Mouse (Mus musculus): ENCODE measurements around the gene Psmb2. TPM values are rescaled to one million over a fixed set of nuclear protein-coding genes. Genes with fewer than 3 reads are reported as not detected.

Psmb2 gene
- polyA plus RNA-seq, 1 experiment from 2014 or later: 588 TPM

- peaks cover 57% of the 10 kb centered on the region for H3K36me3 ChIP-seq (replicated peaks)
- H3K27me3 ChIP-seq (ENCODE audit: poor library complexity, severe bottlenecking): peaks cover under 1% of the 10 kb centered on the region; the same call in 1 of the 2 replicates
- H3K4me3 ChIP-seq: no peak overlapping the region
- no peaks in the 10 kb centered on the region for H3K9me3 ChIP-seq
- DNase-seq (ENCODE audit: extremely low spot score, low spot score): no peak
- peaks cover 63% of the 10 kb centered on the region for H3K4me1 ChIP-seq
- WGBS: 93% methylated on average over 26 of the region's 26 CpGs
- no peak overlapping the region for H3K27ac ChIP-seq
These were observed 72.7 kb downstream of the Psmb2 start for GRCm38 (mm10) chr4:126750046-126750683.

- no peak for DNase-seq (ENCODE audit: extremely low spot score, low spot score)
- Histone ChIP-seq H3K9me3 (no peaks in the 10 kb centered on the region), H3K4me3 (peak overlapping the region; percentile 93), H3K27me3 (ENCODE audit: poor library complexity, severe bottlenecking) (0 out of 2 replicates have a peak, but pooled peaks cover 4% of the 10 kb centered on the region), H3K4me1 (peaks cover 62% of the 10 kb centered on the region), H3K36me3 (replicated peaks) (peaks cover 48% of the 10 kb centered on the region), H3K27ac (no peak overlapping the region)
- WGBS: 82% methylated on average over 8 of the region's 8 CpGs
These were observed 73.6 kb downstream of the Psmb2 start for GRCm38 (mm10) chr4:126750863-126751555.

GRCm38 (mm10) chr4:126751556-126752023 is 74.2 kb downstream of the Psmb2 start:
- 51% methylated on average over 10 of the region's 10 CpGs for WGBS
- no peak for DNase-seq (ENCODE audit: extremely low spot score, low spot score)
- Histone ChIP-seq H3K4me3 (peak overlapping the region; percentile 93), H3K27me3 (ENCODE audit: poor library complexity, severe bottlenecking) (0 out of 2 replicates have a peak, but pooled peaks cover 4% of the 10 kb centered on the region), H3K9me3 (no peaks in the 10 kb centered on the region), H3K27ac (peak overlapping the region; percentile 97), H3K36me3 (replicated peaks) (peaks cover 43% of the 10 kb centered on the region), H3K4me1 (peaks cover 62% of the 10 kb centered on the region)

GRCm38 (mm10) chr4:126752024-126752607 is 74.7 kb downstream of the Psmb2 start:
- Histone ChIP-seq H3K27ac (peak overlapping the region; percentile 97), H3K4me1 (peaks cover 62% of the 10 kb centered on the region)
- no peak for DNase-seq (ENCODE audit: extremely low spot score, low spot score)

GRCm38 (mm10) chr4:126752608-126753141 is 75.2 kb downstream of the Psmb2 start:
- WGBS: under 1% methylated on average over 23 of the region's 23 CpGs
- H3K4me1 ChIP-seq: peaks cover 62% of the 10 kb centered on the region
- H3K27me3 ChIP-seq (ENCODE audit: poor library complexity, severe bottlenecking): 0 out of 2 replicates have a peak, but pooled peaks cover 4% of the 10 kb centered on the region
- DNase-seq (ENCODE audit: extremely low spot score, low spot score): peak; percentile 57
- peak overlapping the region; percentile 97 for H3K27ac ChIP-seq
- H3K36me3 ChIP-seq (replicated peaks): peaks cover 42% of the 10 kb centered on the region
- peak overlapping the region; percentile 93 for H3K4me3 ChIP-seq
- no peaks in the 10 kb centered on the region for H3K9me3 ChIP-seq

More at GRCm38 (mm10) chr4:126752024-126752607, 74.7 kb downstream of the Psmb2 start:
- Histone ChIP-seq H3K27me3 (ENCODE audit: poor library complexity, severe bottlenecking) (0 out of 2 replicates have a peak, but pooled peaks cover 4% of the 10 kb centered on the region), H3K36me3 (replicated peaks) (peaks cover 42% of the 10 kb centered on the region), H3K9me3 (no peaks in the 10 kb centered on the region), H3K4me3 (peak overlapping the region; percentile 93)
- 4% methylated on average over 13 of the region's 13 CpGs for WGBS

GRCm38 (mm10) chr4:126753268-126754230 is 76.1 kb downstream of the Psmb2 start, which contains the start of the genes Ncdn and AU040320:
Ncdn (minus strand) TSS chr4:126753438.
AU040320 (plus strand) TSS chr4:126753544.
- 0 out of 2 replicates have a peak, but pooled peaks cover 4% of the 10 kb centered on the region for H3K27me3 ChIP-seq (ENCODE audit: poor library complexity, severe bottlenecking)
- peaks cover 62% of the 10 kb centered on the region for H3K4me1 ChIP-seq
- peak; percentile 98 for DNase-seq (ENCODE audit: extremely low spot score, low spot score)
- under 1% methylated on average over 70 of the region's 71 CpGs for WGBS
- peak within 1 kb of the TSS; percentile 93 for H3K4me3 ChIP-seq
- no peaks in the 10 kb centered on the region for H3K9me3 ChIP-seq
- H3K36me3 ChIP-seq (replicated peaks): peaks cover 42% of the 10 kb centered on the region
- H3K27ac ChIP-seq: peak within 1 kb of the TSS; percentile 97

- H3K4me1 ChIP-seq: peaks cover 56% of the 10 kb centered on the region
- H3K27ac ChIP-seq: peak overlapping the region; percentile 97
- no peak for DNase-seq (ENCODE audit: extremely low spot score, low spot score)
- H3K27me3 ChIP-seq (ENCODE audit: poor library complexity, severe bottlenecking): 0 out of 2 replicates have a peak, but pooled peaks cover 4% of the 10 kb centered on the region
- H3K36me3 ChIP-seq (replicated peaks): peaks cover 36% of the 10 kb centered on the region
- under 1% methylated on average over 12 of the region's 12 CpGs for WGBS
- H3K4me3 ChIP-seq: peak overlapping the region; percentile 93
- H3K9me3 ChIP-seq: no peaks in the 10 kb centered on the region
These were observed 76.8 kb downstream of the Psmb2 start for GRCm38 (mm10) chr4:126754231-126754611.

- H3K36me3 ChIP-seq (replicated peaks): peaks cover 36% of the 10 kb centered on the region
- H3K27me3 ChIP-seq (ENCODE audit: poor library complexity, severe bottlenecking): 0 out of 2 replicates have a peak, but pooled peaks cover 4% of the 10 kb centered on the region
- H3K4me3 ChIP-seq: peak overlapping the region; percentile 93
- H3K27ac ChIP-seq: no peak overlapping the region
- 56% methylated on average over 12 of the region's 12 CpGs for WGBS
- no peaks in the 10 kb centered on the region for H3K9me3 ChIP-seq
- no peak for DNase-seq (ENCODE audit: extremely low spot score, low spot score)
- H3K4me1 ChIP-seq: peaks cover 49% of the 10 kb centered on the region
These were observed 77.4 kb downstream of the Psmb2 start for GRCm38 (mm10) chr4:126754736-126755374.

- H3K4me3 ChIP-seq: no peak overlapping the region
- no peak overlapping the region for H3K27ac ChIP-seq
- peaks cover 41% of the 10 kb centered on the region for H3K36me3 ChIP-seq (replicated peaks)
- 0 out of 2 replicates have a peak, but pooled peaks cover 4% of the 10 kb centered on the region for H3K27me3 ChIP-seq (ENCODE audit: poor library complexity, severe bottlenecking)
- peaks cover 33% of the 10 kb centered on the region for H3K4me1 ChIP-seq
- WGBS: 86% methylated on average over 4 of the region's 4 CpGs
- no peaks in the 10 kb centered on the region for H3K9me3 ChIP-seq
- DNase-seq (ENCODE audit: extremely low spot score, low spot score): no peak
These were observed 79.3 kb downstream of the Psmb2 start for GRCm38 (mm10) chr4:126756766-126757165.

GRCm38 (mm10) chr4:126758299-126758698 is 80.9 kb downstream of the Psmb2 start:
- H3K4me1 ChIP-seq: peaks cover 38% of the 10 kb centered on the region
- no peaks in the 10 kb centered on the region for H3K9me3 ChIP-seq
- H3K27ac ChIP-seq: no peak overlapping the region
- no peak for DNase-seq (ENCODE audit: extremely low spot score, low spot score)
- 0 out of 2 replicates have a peak, but pooled peaks cover 4% of the 10 kb centered on the region for H3K27me3 ChIP-seq (ENCODE audit: poor library complexity, severe bottlenecking)
- 89% methylated on average over 5 of the region's 5 CpGs for WGBS
- no peak overlapping the region for H3K4me3 ChIP-seq
- peaks cover 44% of the 10 kb centered on the region for H3K36me3 ChIP-seq (replicated peaks)

Measured in forebrain, embryonic 10.5 days (tissue).